Mouse (Mus musculus) liver, embryonic 14.5 days (tissue): ENCODE results near the gene Fam92b.

Experiments
- CTCF ChIP-seq: IDR thresholded peaks from 2 replicates; pipeline ENCODE4 v1.5.1; 2016; ENCODE audit warnings: antibody characterized with exemption, low read depth, control low read depth
- EP300 ChIP-seq: IDR thresholded peaks from 2 replicates; pipeline ENCODE4 v1.6.1; 2016; ENCODE audit warnings: antibody characterized with exemption, low read depth

DNA sequence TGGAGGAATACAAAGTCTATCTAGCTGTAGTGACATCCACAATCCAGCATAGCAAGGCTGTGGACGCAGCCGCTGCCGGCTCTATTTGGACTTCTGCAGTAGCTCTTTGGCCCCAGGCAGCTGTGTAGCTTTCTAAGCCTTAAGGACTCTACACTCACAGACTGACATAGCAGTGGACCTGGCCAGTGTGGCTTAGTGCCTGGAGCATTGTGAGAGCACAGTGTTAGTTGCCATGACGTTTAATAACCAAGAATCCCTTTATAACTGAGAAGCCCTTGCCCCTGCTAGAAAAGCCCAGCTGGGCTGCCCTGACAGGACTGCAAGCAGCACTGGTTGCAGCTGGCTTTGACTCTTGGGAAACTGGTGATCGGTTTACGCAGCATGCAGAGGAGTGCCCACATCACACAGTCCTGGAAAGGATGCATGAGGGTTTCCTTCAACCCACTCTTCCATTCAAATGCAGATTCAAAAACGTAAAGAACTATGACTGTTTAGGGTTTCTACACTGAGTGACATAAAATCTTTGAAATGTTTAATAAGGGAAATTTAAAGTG, 52.4 kb downstream of the Fam92b start:
- no peak for TF ChIP-seq EP300
- TF ChIP-seq CTCF: no peak
